Mouse (Mus musculus) urinary bladder, postnatal 10 days (tissue): ENCODE measurements around the gene Lrch3.
A peak's percentile ranks its signal among the peaks of the same experiment; 100 is the strongest.

Experiments
- DNase-seq: peaks from one replicate; pipeline ENCODE4 v3.0.0; 2022; ENCODE audit warnings: low spot score

The Lrch3 gene

GRCm38 (mm10) chr16:32984631-32985030 is 70.7 kb downstream of the Lrch3 start:
- DNase-seq = no peak

- no peak for DNase-seq
These were observed 78.3 kb downstream of the Lrch3 start for GRCm38 (mm10) chr16:32992158-32992557.

GRCm38 (mm10) chr16:33005216-33005615 is 91.3 kb downstream of the Lrch3 start:
- DNase-seq = no peak

- no peak for DNase-seq
These were observed 93.0 kb downstream of the Lrch3 start for GRCm38 (mm10) chr16:33006888-33007287.

GRCm38 (mm10) chr16:33007436-33007835 is 93.5 kb downstream of the Lrch3 start:
- DNase-seq = no peak

GRCm38 (mm10) chr16:33010166-33010565 is 96.3 kb downstream of the Lrch3 start:
- DNase-seq = no peak

GRCm38 (mm10) chr16:33013801-33014200 is 99.9 kb downstream of the Lrch3 start:
- no peak for DNase-seq

GRCm38 (mm10) chr16:33014921-33015320 is 101.0 kb downstream of the Lrch3 start:
- no peak for DNase-seq

- DNase-seq = no peak
These were observed 101.6 kb downstream of the Lrch3 start for GRCm38 (mm10) chr16:33015396-33015907.

GRCm38 (mm10) chr16:33015986-33016385 is 102.1 kb downstream of the Lrch3 start:
- no peak for DNase-seq

GRCm38 (mm10) chr16:33017677-33018349 is 103.9 kb downstream of the Lrch3 start:
- no peak for DNase-seq

GRCm38 (mm10) chr16:33019117-33019770 is 105.3 kb downstream of the Lrch3 start:
- no peak for DNase-seq

- no peak for DNase-seq
These were observed 107.5 kb downstream of the Lrch3 start for GRCm38 (mm10) chr16:33021381-33021780.

- peak; percentile 74 for DNase-seq
These were observed 109.8 kb downstream of the Lrch3 start for GRCm38 (mm10) chr16:33023750-33024149.

- no peak for DNase-seq
These were observed 110.7 kb downstream of the Lrch3 start for GRCm38 (mm10) chr16:33024456-33025104.

GRCm38 (mm10) chr16:33026357-33026756 is 112.5 kb downstream of the Lrch3 start:
- DNase-seq = no peak

- no peak for DNase-seq
These were observed 122.1 kb downstream of the Lrch3 start for GRCm38 (mm10) chr16:33036006-33036405.

GRCm38 (mm10) chr16:33042682-33043081 is 128.8 kb downstream of the Lrch3 start:
- no peak for DNase-seq

GRCm38 (mm10) chr16:33043268-33043667 is 129.4 kb downstream of the Lrch3 start:
- no peak for DNase-seq

GRCm38 (mm10) chr16:33048004-33048403 is 134.1 kb downstream of the Lrch3 start:
- no peak for DNase-seq

GRCm38 (mm10) chr16:33048686-33049085 is 134.8 kb downstream of the Lrch3 start:
- DNase-seq = no peak

GRCm38 (mm10) chr16:33049809-33050208 is 135.9 kb downstream of the Lrch3 start:
- no peak for DNase-seq

- no peak for DNase-seq
These were observed 139.2 kb downstream of the Lrch3 start for GRCm38 (mm10) chr16:33053141-33053540.
